Mouse (Mus musculus): ENCODE data around the gene Syne1. TPM values are rescaled to one million over a fixed set of nuclear protein-coding genes. Genes with fewer than 3 reads are reported as not detected.

Syne1 gene
- polyA plus RNA-seq, 1 experiment from 2014 or later, result 3.1 TPM

- Histone ChIP-seq H3K27me3 (ENCODE audit: control insufficient read depth, insufficient read depth, low read length) (no peaks in the 10 kb centered on the region), H3K36me3 (replicated peaks; ENCODE audit: control insufficient read depth, insufficient read depth, low read depth, low read length) (no peaks in the 10 kb centered on the region), H3K4me3 (ENCODE audit: low read depth, low read length) (no peak overlapping the region), H3K4me2 (ENCODE audit: low read depth, low read length) (no peak overlapping the region), H3K9me3 (replicated peaks; ENCODE audit: control insufficient read depth, low read length) (no peaks in the 10 kb centered on the region), H3K27ac (replicated peaks; ENCODE audit: low read depth, low read length) (no peak overlapping the region), H3K9ac (replicated peaks; ENCODE audit: low read length) (no peak overlapping the region), H3K4me1 (ENCODE audit: control insufficient read depth, insufficient read depth, low read length) (no peaks in the 10 kb centered on the region)
- ATAC-seq (replicated peaks; ENCODE audit: insufficient number of reproducible peaks, low FRiP score, low TSS enrichment, low read depth), result no peak
- no peak for DNase-seq (ENCODE audit: low spot score)
- 62% methylated on average over 2 of the region's 2 CpGs for WGBS
These were observed 374.9 kb downstream of the Syne1 start for GRCm38 (mm10) chr10:5176371-5176770.

GRCm38 (mm10) chr10:5170425-5170824 lies 380.9 kb downstream of the Syne1 start:
- no peak overlapping the region for H3K27ac ChIP-seq (replicated peaks; ENCODE audit: low read depth, low read length)
- WGBS, result 61% methylated on average over 1 of the region's 1 CpGs
- H3K27me3 ChIP-seq (ENCODE audit: control insufficient read depth, insufficient read depth, low read length), result no peaks in the 10 kb centered on the region
- no peaks in the 10 kb centered on the region for H3K9me3 ChIP-seq (replicated peaks; ENCODE audit: control insufficient read depth, low read length)
- no peaks in the 10 kb centered on the region for H3K4me1 ChIP-seq (ENCODE audit: control insufficient read depth, insufficient read depth, low read length)
- no peak overlapping the region for H3K4me2 ChIP-seq (ENCODE audit: low read depth, low read length)
- ATAC-seq (replicated peaks; ENCODE audit: insufficient number of reproducible peaks, low FRiP score, low TSS enrichment, low read depth) (no peak), DNase-seq (ENCODE audit: low spot score) (no peak)
- H3K4me3 ChIP-seq (ENCODE audit: low read depth, low read length), result no peak overlapping the region
- no peaks in the 10 kb centered on the region for H3K36me3 ChIP-seq (replicated peaks; ENCODE audit: control insufficient read depth, insufficient read depth, low read depth, low read length)
- H3K9ac ChIP-seq (replicated peaks; ENCODE audit: low read length), result no peak overlapping the region

- DNase-seq (ENCODE audit: low spot score), result no peak
- 80% methylated on average over 3 of the region's 3 CpGs for WGBS
- no peaks in the 10 kb centered on the region for H3K4me1 ChIP-seq (ENCODE audit: control insufficient read depth, insufficient read depth, low read length)
- no peak overlapping the region for H3K9ac ChIP-seq (replicated peaks; ENCODE audit: low read length)
- no peaks in the 10 kb centered on the region for H3K9me3 ChIP-seq (replicated peaks; ENCODE audit: control insufficient read depth, low read length)
- no peaks in the 10 kb centered on the region for H3K27me3 ChIP-seq (ENCODE audit: control insufficient read depth, insufficient read depth, low read length)
- no peaks in the 10 kb centered on the region for H3K36me3 ChIP-seq (replicated peaks; ENCODE audit: control insufficient read depth, insufficient read depth, low read depth, low read length)
- no peak overlapping the region for H3K4me2 ChIP-seq (ENCODE audit: low read depth, low read length)
- no peak overlapping the region for H3K4me3 ChIP-seq (ENCODE audit: low read depth, low read length)
- H3K27ac ChIP-seq (replicated peaks; ENCODE audit: low read depth, low read length), result no peak overlapping the region
- ATAC-seq (replicated peaks; ENCODE audit: insufficient number of reproducible peaks, low FRiP score, low TSS enrichment, low read depth), result no peak
These were observed 383.8 kb downstream of the Syne1 start for GRCm38 (mm10) chr10:5167481-5167880.

- no peaks in the 10 kb centered on the region for H3K9me3 ChIP-seq (replicated peaks; ENCODE audit: control insufficient read depth, low read length)
- H3K27me3 ChIP-seq (ENCODE audit: control insufficient read depth, insufficient read depth, low read length), result no peaks in the 10 kb centered on the region
- ATAC-seq (replicated peaks; ENCODE audit: insufficient number of reproducible peaks, low FRiP score, low TSS enrichment, low read depth) (no peak), DNase-seq (ENCODE audit: low spot score) (no peak)
- H3K4me2 ChIP-seq (ENCODE audit: low read depth, low read length), result no peak overlapping the region
- no peak overlapping the region for H3K9ac ChIP-seq (replicated peaks; ENCODE audit: low read length)
- no peaks in the 10 kb centered on the region for H3K36me3 ChIP-seq (replicated peaks; ENCODE audit: control insufficient read depth, insufficient read depth, low read depth, low read length)
- no peak overlapping the region for H3K4me3 ChIP-seq (ENCODE audit: low read depth, low read length)
- H3K27ac ChIP-seq (replicated peaks; ENCODE audit: low read depth, low read length), result no peak overlapping the region
- 80% methylated on average over 5 of the region's 5 CpGs for WGBS
- no peaks in the 10 kb centered on the region for H3K4me1 ChIP-seq (ENCODE audit: control insufficient read depth, insufficient read depth, low read length)
These were observed 385.8 kb downstream of the Syne1 start for GRCm38 (mm10) chr10:5165439-5165838.

DNA sequence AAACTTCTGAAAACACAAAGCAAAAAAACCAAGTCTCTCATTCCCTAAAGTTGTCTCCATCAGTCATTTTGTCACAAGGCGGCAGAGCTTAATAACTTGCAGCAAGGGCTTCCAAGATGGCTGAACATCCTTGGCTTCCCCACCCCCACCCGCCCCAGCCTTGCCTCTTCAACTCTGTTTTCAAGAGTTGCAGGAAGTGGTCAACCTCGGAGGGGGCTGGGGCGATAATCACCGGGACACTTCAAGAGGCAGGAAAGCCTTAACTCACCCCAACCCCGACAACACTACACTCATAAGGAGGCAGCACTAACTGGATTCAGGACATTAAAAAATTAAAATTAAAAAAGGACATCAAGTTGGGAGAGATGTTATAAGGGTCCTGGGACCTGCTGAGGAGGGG lies 387.5 kb downstream of the Syne1 start:
- no peak overlapping the region for H3K9ac ChIP-seq (replicated peaks; ENCODE audit: low read length)
- H3K9me3 ChIP-seq (replicated peaks; ENCODE audit: control insufficient read depth, low read length), result no peaks in the 10 kb centered on the region
- H3K36me3 ChIP-seq (replicated peaks; ENCODE audit: control insufficient read depth, insufficient read depth, low read depth, low read length), result no peaks in the 10 kb centered on the region
- H3K27me3 ChIP-seq (ENCODE audit: control insufficient read depth, insufficient read depth, low read length), result no peaks in the 10 kb centered on the region
- H3K4me2 ChIP-seq (ENCODE audit: low read depth, low read length), result no peak overlapping the region
- no peaks in the 10 kb centered on the region for H3K4me1 ChIP-seq (ENCODE audit: control insufficient read depth, insufficient read depth, low read length)
- no peak for ATAC-seq (replicated peaks; ENCODE audit: insufficient number of reproducible peaks, low FRiP score, low TSS enrichment, low read depth)
- H3K27ac ChIP-seq (replicated peaks; ENCODE audit: low read depth, low read length), result no peak overlapping the region
- DNase-seq (ENCODE audit: low spot score), result no peak
- WGBS, result 58% methylated on average over 6 of the region's 6 CpGs
- no peak overlapping the region for H3K4me3 ChIP-seq (ENCODE audit: low read depth, low read length)

DNA sequence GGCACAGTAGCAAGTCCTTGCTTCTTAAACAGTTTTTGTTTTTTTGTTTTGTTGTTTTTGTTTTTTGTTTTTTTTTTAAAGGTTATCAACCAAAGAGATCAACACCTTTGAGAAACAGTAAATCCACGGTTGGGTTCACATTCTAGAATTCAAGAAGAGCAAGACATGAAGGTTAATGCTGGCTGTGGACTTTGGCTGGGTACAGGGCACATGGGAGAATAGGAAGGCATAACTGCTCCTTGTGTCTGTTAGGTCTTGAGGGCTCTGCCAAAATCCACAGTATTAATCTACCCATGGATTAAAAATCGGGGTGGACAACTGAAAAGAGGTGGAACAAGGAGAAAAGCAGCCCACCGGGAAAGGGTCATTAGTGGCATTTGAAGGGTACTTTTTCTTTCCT lies 388.0 kb downstream of the Syne1 start:
- 89% methylated on average over 3 of the region's 3 CpGs for WGBS
- Histone ChIP-seq H3K36me3 (replicated peaks; ENCODE audit: control insufficient read depth, insufficient read depth, low read depth, low read length) (no peaks in the 10 kb centered on the region), H3K4me2 (ENCODE audit: low read depth, low read length) (no peak overlapping the region), H3K4me3 (ENCODE audit: low read depth, low read length) (no peak overlapping the region), H3K9ac (replicated peaks; ENCODE audit: low read length) (no peak overlapping the region), H3K4me1 (ENCODE audit: control insufficient read depth, insufficient read depth, low read length) (no peaks in the 10 kb centered on the region), H3K9me3 (replicated peaks; ENCODE audit: control insufficient read depth, low read length) (no peaks in the 10 kb centered on the region), H3K27me3 (ENCODE audit: control insufficient read depth, insufficient read depth, low read length) (no peaks in the 10 kb centered on the region), H3K27ac (replicated peaks; ENCODE audit: low read depth, low read length) (no peak overlapping the region)
- DNase-seq (ENCODE audit: low spot score), result no peak
- ATAC-seq (replicated peaks; ENCODE audit: insufficient number of reproducible peaks, low FRiP score, low TSS enrichment, low read depth), result no peak

- no peaks in the 10 kb centered on the region for H3K9me3 ChIP-seq (replicated peaks; ENCODE audit: control insufficient read depth, low read length)
- H3K9ac ChIP-seq (replicated peaks; ENCODE audit: low read length), result no peak overlapping the region
- H3K4me1 ChIP-seq (ENCODE audit: control insufficient read depth, insufficient read depth, low read length), result no peaks in the 10 kb centered on the region
- no peaks in the 10 kb centered on the region for H3K27me3 ChIP-seq (ENCODE audit: control insufficient read depth, insufficient read depth, low read length)
- 0 out of 2 replicates have a peak, but pooled peaks have one; percentile 34 for ATAC-seq (replicated peaks; ENCODE audit: insufficient number of reproducible peaks, low FRiP score, low TSS enrichment, low read depth)
- H3K27ac ChIP-seq (replicated peaks; ENCODE audit: low read depth, low read length), result no peak overlapping the region
- H3K4me3 ChIP-seq (ENCODE audit: low read depth, low read length), result no peak overlapping the region
- WGBS, result 50% methylated on average over 12 of the region's 12 CpGs
- DNase-seq (ENCODE audit: low spot score), result peak; percentile 83
- no peaks in the 10 kb centered on the region for H3K36me3 ChIP-seq (replicated peaks; ENCODE audit: control insufficient read depth, insufficient read depth, low read depth, low read length)
- H3K4me2 ChIP-seq (ENCODE audit: low read depth, low read length), result no peak overlapping the region
These were observed 389.8 kb downstream of the Syne1 start for GRCm38 (mm10) chr10:5161394-5161872.

DNA sequence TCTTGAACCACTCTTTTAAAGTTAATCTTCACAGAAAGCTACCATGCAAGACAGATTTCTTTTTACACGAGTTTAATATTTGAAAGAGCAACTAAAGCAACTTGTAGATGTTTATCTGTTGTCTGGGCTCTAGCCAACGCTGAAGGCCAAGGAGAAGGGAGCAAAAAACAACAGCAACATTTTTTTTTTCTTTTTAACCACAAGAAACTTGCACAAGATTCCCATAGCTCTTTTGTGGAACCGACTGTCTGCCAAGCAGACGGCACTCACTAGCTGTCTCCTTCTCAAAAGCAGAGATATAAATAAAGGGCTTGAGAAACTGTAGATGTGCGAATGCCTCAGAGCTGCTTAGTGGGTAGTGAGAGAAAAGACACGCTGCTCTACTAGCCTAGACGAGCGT lies 391.6 kb downstream of the Syne1 start:
- H3K4me2 ChIP-seq (ENCODE audit: low read depth, low read length), result no peak overlapping the region
- no peaks in the 10 kb centered on the region for H3K9me3 ChIP-seq (replicated peaks; ENCODE audit: control insufficient read depth, low read length)
- no peaks in the 10 kb centered on the region for H3K36me3 ChIP-seq (replicated peaks; ENCODE audit: control insufficient read depth, insufficient read depth, low read depth, low read length)
- no peaks in the 10 kb centered on the region for H3K27me3 ChIP-seq (ENCODE audit: control insufficient read depth, insufficient read depth, low read length)
- no peak overlapping the region for H3K4me3 ChIP-seq (ENCODE audit: low read depth, low read length)
- no peak overlapping the region for H3K9ac ChIP-seq (replicated peaks; ENCODE audit: low read length)
- no peak for ATAC-seq (replicated peaks; ENCODE audit: insufficient number of reproducible peaks, low FRiP score, low TSS enrichment, low read depth)
- H3K27ac ChIP-seq (replicated peaks; ENCODE audit: low read depth, low read length), result no peak overlapping the region
- WGBS, result 82% methylated on average over 8 of the region's 8 CpGs
- no peaks in the 10 kb centered on the region for H3K4me1 ChIP-seq (ENCODE audit: control insufficient read depth, insufficient read depth, low read length)
- DNase-seq (ENCODE audit: low spot score), result no peak

Measured in embryonic facial prominence, embryonic 11.5 days (tissue).